Mouse (Mus musculus) lung, postnatal 0 days (tissue): Measurements from ENCODE around the gene Msi2. TPM values are rescaled to one million over a fixed set of nuclear protein-coding genes. Genes with fewer than 3 reads are reported as not detected.
A peak's percentile ranks its signal among the peaks of the same experiment; 100 is the strongest.

Experiments used
- ATAC-seq: fragments of 200-750 bp; cut with Nextera tagmentation; 2 replicates; pipeline ENCODE4 v1.8.0; 2017; ENCODE audit warnings: moderate library complexity
- DNase-seq: peaks from one replicate; pipeline ENCODE4 v3.0.0-alpha.2; 2016; ENCODE audit warnings: low spot score
- H3K27ac ChIP-seq: fragments of 300-500 bp; sonication (generic); 2 replicates; pipeline ENCODE4 v1.5.1; 2014; ENCODE audit warnings: antibody characterized with exemption, mild to moderate bottlenecking, low read length, mixed read lengths
- H3K27me3 ChIP-seq: fragments of 300-500 bp; sonication (generic); replicated peaks from 2 replicates; pipeline ENCODE4 v1.6.1; 2014; ENCODE audit warnings: low read length, mixed read lengths; ENCODE audit not compliant: insufficient read depth
- H3K36me3 ChIP-seq: fragments of 300-500 bp; sonication (generic); 2 replicates; pipeline ENCODE4 v1.6.1; 2014; ENCODE audit warnings: low read length, mixed read lengths; ENCODE audit not compliant: insufficient read depth
- H3K4me1 ChIP-seq: fragments of 300-500 bp; sonication (generic); 2 replicates; pipeline ENCODE4 v1.6.1; 2014; ENCODE audit warnings: antibody characterized with exemption, low read depth, low read length, mixed read lengths; ENCODE audit not compliant: insufficient read depth
- H3K4me2 ChIP-seq: fragments of 300-500 bp; sonication (generic); replicated peaks from 2 replicates; pipeline ENCODE4 v1.6.1; 2014; ENCODE audit warnings: low read depth, mild to moderate bottlenecking, low read length, moderate library complexity, mixed read lengths
- H3K4me3 ChIP-seq: fragments of 300-500 bp; sonication (generic); 2 replicates; pipeline ENCODE4 v1.5.1; 2014; ENCODE audit warnings: low read depth, low read length
- H3K9ac ChIP-seq: fragments of 300-500 bp; sonication (generic); replicated peaks from 2 replicates; pipeline ENCODE4 v1.6.1; 2014; ENCODE audit warnings: low read depth, mild to moderate bottlenecking
- H3K9me3 ChIP-seq: fragments of 300-500 bp; sonication (generic); 2 replicates; pipeline ENCODE4 v1.6.1; 2016; ENCODE audit warnings: low read length, mixed read lengths
- CTCF ChIP-seq: IDR thresholded peaks from 2 replicates; pipeline ENCODE4 v1.5.1; 2016; ENCODE audit warnings: antibody characterized with exemption, mild to moderate bottlenecking
- EP300 ChIP-seq: IDR thresholded peaks from 2 replicates; pipeline ENCODE4 v1.6.1; 2016; ENCODE audit warnings: antibody characterized with exemption, mild to moderate bottlenecking, control low read depth
- WGBS: fragments of 180-500 bp; shearing (Covaris S2); extraction: QIAGEN DNeasy Blood & Tissue Kit; methylation state at CpG from one replicate; pipeline ENCODE4 v1.1.7; 2014; 5-methylcytosine and 5-hydroxymethylcytosine counted together
- polyA plus RNA-seq: library from polyadenylated mRNA; unstranded; fragments of >200 nt; fragmentation: Nextera tagmentation; extraction: Ambion mirVana; gene quantifications from 2 replicates; pipeline ENCODE4 v1.2.1, GENCODE M21; 2015

The Msi2 gene
- polyA plus RNA-seq, 1 experiment from 2014 or later = 12.6 TPM

DNA sequence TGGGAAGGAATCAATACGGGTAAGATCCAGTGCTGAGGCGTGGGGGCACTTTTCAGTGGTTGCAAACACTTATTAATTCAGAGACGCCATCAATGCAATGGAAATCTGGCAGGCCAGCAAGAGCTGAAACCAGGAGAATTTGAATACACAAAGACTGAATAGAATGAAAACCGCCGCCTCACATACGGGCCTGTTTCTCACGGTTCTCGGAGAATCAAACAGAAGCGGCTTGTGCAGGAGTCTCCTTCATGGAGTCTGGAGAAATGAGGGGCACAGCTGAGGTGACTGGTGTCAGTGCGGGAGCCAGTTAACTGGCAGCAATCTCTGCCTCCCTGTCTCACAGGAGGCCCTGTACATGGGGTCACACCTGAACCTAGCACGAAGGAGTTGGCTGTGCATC, 235.7 kb downstream of the Msi2 start:
- DNase-seq (no peak), ATAC-seq (no peak)
- Histone ChIP-seq H3K4me1 (0 out of 2 replicates have a peak, but pooled peaks cover 6% of the 10 kb centered on the region), H3K4me3 (no peak overlapping the region), H3K9ac (no peak overlapping the region), H3K9me3 (no peaks in the 10 kb centered on the region), H3K4me2 (no peak overlapping the region), H3K27me3 (no peaks in the 10 kb centered on the region), H3K36me3 (no peaks in the 10 kb centered on the region), H3K27ac (no peak overlapping the region)
- WGBS = 73% methylated on average over 11 of the region's 11 CpGs
- no peak for TF ChIP-seq CTCF
- no peak for TF ChIP-seq EP300

DNA sequence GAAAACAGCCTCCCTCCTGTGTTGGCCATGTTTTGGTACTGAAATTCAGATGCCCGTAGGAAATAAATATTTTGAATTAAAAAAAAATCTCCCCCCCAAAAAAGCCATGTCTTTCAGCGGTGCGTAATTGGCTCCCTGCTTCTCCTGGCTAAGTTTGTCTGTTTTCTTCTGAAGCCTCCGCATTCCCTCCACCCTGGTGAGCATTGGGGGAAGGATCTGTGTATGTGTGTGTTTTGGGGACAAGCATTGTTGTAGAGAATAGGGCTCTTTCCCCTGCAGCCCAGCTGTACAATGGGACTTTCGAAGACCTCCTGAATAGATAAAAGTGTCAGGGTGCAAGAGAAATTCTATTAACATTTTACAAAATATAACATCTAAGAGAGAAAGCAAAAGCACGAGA, 236.1 kb downstream of the Msi2 start:
- ATAC-seq = no peak
- no peak for DNase-seq
- Histone ChIP-seq H3K9ac (no peak overlapping the region), H3K27me3 (no peaks in the 10 kb centered on the region), H3K36me3 (no peaks in the 10 kb centered on the region), H3K4me2 (no peak overlapping the region), H3K4me1 (0 out of 2 replicates have a peak, but pooled peaks cover 6% of the 10 kb centered on the region), H3K4me3 (no peak overlapping the region), H3K9me3 (no peaks in the 10 kb centered on the region), H3K27ac (no peak overlapping the region)
- TF ChIP-seq CTCF (no peak), EP300 (no peak)
- 74% methylated on average over 6 of the region's 6 CpGs for WGBS

- Histone ChIP-seq H3K27me3 (no peaks in the 10 kb centered on the region), H3K4me2 (no peak overlapping the region), H3K9ac (no peak overlapping the region), H3K4me1 (0 out of 2 replicates have a peak, but pooled peaks cover 6% of the 10 kb centered on the region), H3K4me3 (no peak overlapping the region), H3K9me3 (no peaks in the 10 kb centered on the region), H3K27ac (no peak overlapping the region), H3K36me3 (no peaks in the 10 kb centered on the region)
- DNase-seq (peak; percentile 48), ATAC-seq (peak; percentile 22; the same call in 1 of the 2 replicates)
- no peak for TF ChIP-seq CTCF
- no peak for TF ChIP-seq EP300
- 58% methylated on average over 7 of the region's 7 CpGs for WGBS
Observed at GRCm38 (mm10) chr11:88481602-88482161, 236.6 kb downstream of the Msi2 start.

DNA sequence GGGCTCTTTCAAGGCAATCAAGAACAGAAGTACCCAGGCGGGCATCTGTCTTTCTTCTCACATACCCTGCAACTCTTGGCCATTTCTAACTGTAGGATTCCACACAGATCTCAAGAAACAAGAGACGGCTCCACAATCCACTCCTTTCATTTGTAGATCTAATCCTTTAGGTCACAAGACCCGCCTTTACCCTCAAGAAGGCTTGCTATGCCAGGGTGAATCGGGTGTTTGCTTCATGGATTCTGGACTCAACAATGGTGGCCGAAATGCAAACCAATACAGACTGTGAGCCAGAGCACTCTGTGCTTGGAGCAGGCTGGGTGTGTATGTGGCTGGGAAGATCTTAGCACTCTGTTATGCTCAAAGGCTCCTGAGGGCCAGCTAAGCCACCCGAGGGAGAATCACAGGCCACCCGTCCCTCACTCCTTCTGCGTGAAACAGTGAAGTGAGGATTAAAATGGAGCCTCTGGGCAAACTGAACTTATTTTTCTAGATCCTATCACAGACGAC, 237.2 kb downstream of the Msi2 start:
- TF ChIP-seq CTCF (no peak), EP300 (no peak)
- Histone ChIP-seq H3K9me3 (no peaks in the 10 kb centered on the region), H3K27me3 (no peaks in the 10 kb centered on the region), H3K4me1 (0 out of 2 replicates have a peak, but pooled peaks cover 6% of the 10 kb centered on the region), H3K9ac (no peak overlapping the region), H3K4me2 (0 out of 2 replicates have a peak overlapping the region, but pooled peaks have one; percentile 0), H3K27ac (no peak overlapping the region), H3K4me3 (no peak overlapping the region), H3K36me3 (no peaks in the 10 kb centered on the region)
- DNase-seq = no peak
- ATAC-seq = no peak
- WGBS = 57% methylated on average over 9 of the region's 9 CpGs

- ATAC-seq (peak; percentile 51), DNase-seq (peak; percentile 62)
- 57% methylated on average over 5 of the region's 5 CpGs for WGBS
- H3K4me3 ChIP-seq = no peak overlapping the region
- TF ChIP-seq EP300 = no peak
- TF ChIP-seq CTCF = no peak
- no peaks in the 10 kb centered on the region for H3K4me1 ChIP-seq
- no peaks in the 10 kb centered on the region for H3K27me3 ChIP-seq
- H3K9me3 ChIP-seq = no peaks in the 10 kb centered on the region
- H3K4me2 ChIP-seq = no peak overlapping the region
- no peaks in the 10 kb centered on the region for H3K36me3 ChIP-seq
- no peak overlapping the region for H3K9ac ChIP-seq
- no peak overlapping the region for H3K27ac ChIP-seq
Observed at GRCm38 (mm10) chr11:88479498-88479897, 238.8 kb downstream of the Msi2 start.

- DNase-seq = no peak
- no peak for TF ChIP-seq CTCF
- TF ChIP-seq EP300 = no peak
- no peak overlapping the region for H3K27ac ChIP-seq
- H3K27me3 ChIP-seq = no peaks in the 10 kb centered on the region
- H3K4me3 ChIP-seq = no peak overlapping the region
- ATAC-seq = 0 out of 2 replicates have a peak, but pooled peaks have one; percentile 5
- no peaks in the 10 kb centered on the region for H3K36me3 ChIP-seq
- H3K9me3 ChIP-seq = no peaks in the 10 kb centered on the region
- no peaks in the 10 kb centered on the region for H3K4me1 ChIP-seq
- 83% methylated on average over 4 of the region's 4 CpGs for WGBS
- no peak overlapping the region for H3K9ac ChIP-seq
- no peak overlapping the region for H3K4me2 ChIP-seq
Observed at GRCm38 (mm10) chr11:88474889-88475440, 243.3 kb downstream of the Msi2 start.
